Mouse (Mus musculus): Measurements from ENCODE around the gene Fancd2. TPM values are rescaled to one million over a fixed set of nuclear protein-coding genes. Genes with fewer than 3 reads are reported as not detected.

The Fancd2 gene
- total RNA-seq (2021) (under 1 TPM in 1 of 2 experiments, not detected in 1; 0.18 TPM), polyA plus RNA-seq (2012; rRNA removed) (0.29 and 0.61 TPM in 2 replicates)
- long read RNA-seq = 0 reads

DNA sequence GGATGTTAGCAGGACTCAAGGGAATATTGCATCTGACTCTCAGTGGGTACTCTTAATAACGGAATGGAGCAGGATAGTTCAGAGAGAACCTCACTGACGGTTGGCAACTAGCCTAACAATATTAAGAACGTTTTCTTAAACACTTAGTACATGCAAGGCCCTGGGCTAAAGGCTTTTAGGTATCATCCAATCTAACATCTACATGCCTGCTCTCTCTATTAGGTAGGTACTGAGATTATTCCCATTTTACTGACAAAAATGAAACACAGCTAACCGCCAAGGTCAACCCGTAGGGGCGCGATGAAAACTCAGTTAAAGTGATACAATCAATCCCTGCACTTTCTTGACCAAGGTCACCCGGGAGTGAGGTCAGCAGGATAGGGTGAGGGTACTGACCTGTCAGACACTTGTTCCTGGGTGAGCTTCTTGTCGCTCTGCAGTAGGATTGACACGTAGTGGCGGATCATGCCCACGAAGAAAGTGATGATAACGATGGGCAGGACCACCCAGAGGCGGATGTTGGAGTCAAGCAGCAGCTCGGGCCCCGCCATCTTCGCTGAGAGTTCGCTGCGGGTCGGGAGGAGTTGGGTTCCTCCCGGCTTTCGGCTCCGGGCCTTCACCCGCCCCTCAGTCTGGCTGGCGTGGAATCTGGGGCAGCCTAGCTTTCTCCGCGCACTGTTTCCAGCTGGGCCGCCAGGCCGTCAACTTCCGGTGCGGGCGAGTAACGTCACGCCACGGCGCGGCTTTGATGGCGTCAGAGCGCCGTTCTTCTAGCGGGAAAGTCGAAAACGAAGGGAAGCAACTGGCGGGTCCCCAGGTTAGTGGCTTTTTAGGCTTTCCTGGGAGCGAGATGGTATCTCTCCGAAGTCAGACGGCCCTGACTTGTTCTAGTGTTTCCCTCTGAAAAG is at the start of gene Fancd2, which contains the start of gene Emc3:
Gene Fancd2 (plus strand): TSS at position 751 of the 908 bp plus-strand sequence.
Gene Emc3 (minus strand): TSS at position 721 of the 908 bp plus-strand sequence.
- peaks cover 3% of the 10 kb centered on the region; the same call in 1 of the 2 replicates for H3K79me2 ChIP-seq (replicated peaks; ENCODE audit: control insufficient read depth, insufficient read depth, low read length)
- H3K4me1 ChIP-seq (ENCODE audit: control insufficient read depth, insufficient read depth, low read length) = peaks cover 5% of the 10 kb centered on the region
- H3K27me3 ChIP-seq (ENCODE audit: control insufficient read depth, insufficient read depth, low read length) = no peaks in the 10 kb centered on the region
- peak; percentile 91 to 98 for DNase-seq
- TF ChIP-seq POLR2A (IDR thresholded peaks at IDR 0.05; ENCODE audit: insufficient read depth, low read depth, low read length) = peak; percentile 59
- TF ChIP-seq CTCF (IDR thresholded peaks at IDR 0.05) = no peak
- TF ChIP-seq EP300 (IDR thresholded peaks at IDR 0.05; ENCODE audit: insufficient read depth, low read depth, low read length) = 0 out of 2 replicates have a peak, but pooled peaks have one; percentile 46
- H3K27ac ChIP-seq = peak within 1 kb of the TSS; percentile 83
- H3K36me3 ChIP-seq (ENCODE audit: control insufficient read depth, insufficient read depth, low read length) = no peaks in the 10 kb centered on the region; the same call in 1 of the 2 replicates
- peak within 1 kb of the TSS; percentile 99 for H3K4me3 ChIP-seq
- peak within 1 kb of the TSS; percentile 55 for H3K9ac ChIP-seq (ENCODE audit: low read depth, low read length)
- WGBS = 1% methylated on average over 47 of the region's 47 CpGs
- intact Hi-C loops (cut with DNase I) = loop anchor here (2.0 to 5.0 kb wide), 4 partner anchors 48 to 166 kb away; partner anchors contain the start of genes Brk1, Creld1, Fancd2os and Tatdn2

DNA sequence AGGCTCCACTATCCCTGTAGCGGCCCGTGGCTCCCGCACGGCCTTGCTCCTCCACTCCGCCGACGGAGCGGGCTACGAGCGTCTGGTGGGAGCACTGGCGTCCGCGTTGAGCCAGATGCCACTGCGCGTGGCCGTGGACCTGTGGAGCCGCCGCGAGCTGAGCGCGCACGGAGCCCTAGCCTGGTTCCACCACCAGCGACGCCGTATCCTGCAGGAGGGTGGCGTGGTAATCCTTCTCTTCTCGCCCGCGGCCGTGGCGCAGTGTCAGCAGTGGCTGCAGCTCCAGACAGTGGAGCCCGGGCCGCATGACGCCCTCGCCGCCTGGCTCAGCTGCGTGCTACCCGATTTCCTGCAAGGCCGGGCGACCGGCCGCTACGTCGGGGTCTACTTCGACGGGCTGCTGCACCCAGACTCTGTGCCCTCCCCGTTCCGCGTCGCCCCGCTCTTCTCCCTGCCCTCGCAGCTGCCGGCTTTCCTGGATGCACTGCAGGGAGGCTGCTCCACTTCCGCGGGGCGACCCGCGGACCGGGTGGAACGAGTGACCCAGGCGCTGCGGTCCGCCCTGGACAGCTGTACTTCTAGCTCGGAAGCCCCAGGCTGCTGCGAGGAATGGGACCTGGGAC is 48.9 kb upstream of the Fancd2 start:
- TF ChIP-seq POLR2A (IDR thresholded peaks at IDR 0.05; ENCODE audit: insufficient read depth, low read depth, low read length) = no peak
- no peak for TF ChIP-seq EP300 (IDR thresholded peaks at IDR 0.05; ENCODE audit: insufficient read depth, low read depth, low read length)
- TF ChIP-seq CTCF (IDR thresholded peaks at IDR 0.05) = no peak
- intact Hi-C loops (cut with DNase I) = loop anchor here (1.0 to 5.0 kb wide), 4 partner anchors 40 to 215 kb away; partner anchors contain the start of genes Brk1, Emc3, Fancd2 and Jagn1
- Histone ChIP-seq H3K79me2 (replicated peaks; ENCODE audit: control insufficient read depth, insufficient read depth, low read length) (no peaks in the 10 kb centered on the region), H3K36me3 (ENCODE audit: control insufficient read depth, insufficient read depth, low read length) (no peaks in the 10 kb centered on the region), H3K4me1 (ENCODE audit: control insufficient read depth, insufficient read depth, low read length) (peaks cover 3% of the 10 kb centered on the region), H3K27ac (peak overlapping the region; percentile 88), H3K4me3 (peak overlapping the region; percentile 62), H3K9ac (ENCODE audit: low read depth, low read length) (peak overlapping the region; percentile 41), H3K27me3 (ENCODE audit: control insufficient read depth, insufficient read depth, low read length) (no peaks in the 10 kb centered on the region)
- WGBS = 3% methylated on average over 65 of the region's 65 CpGs
- peak; percentile 61 to 62 for DNase-seq

DNA sequence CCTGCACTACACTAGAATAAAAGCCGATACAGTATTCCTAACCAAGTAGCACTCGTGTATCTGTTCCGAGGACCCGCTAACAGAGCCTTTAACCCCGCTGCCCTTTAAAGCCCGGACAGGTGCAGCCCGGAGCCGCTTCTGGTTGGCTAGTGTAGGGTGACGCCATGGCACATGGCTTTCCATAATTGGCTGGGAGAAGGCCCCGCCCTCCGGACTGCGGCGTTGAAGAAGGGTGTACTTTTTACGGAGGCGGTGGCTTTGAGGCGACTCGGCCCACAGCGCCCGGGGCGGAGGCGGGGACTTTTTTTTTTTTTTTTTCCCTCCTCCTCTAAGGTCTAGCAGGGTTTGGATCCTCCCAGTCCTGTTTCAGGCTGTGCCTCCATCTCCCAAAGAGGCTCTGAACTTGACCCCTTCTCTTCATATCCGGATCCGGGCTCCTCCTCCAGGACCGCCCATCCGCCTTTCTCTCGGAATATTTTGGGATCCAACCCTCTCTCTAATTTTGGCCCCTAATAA is 48.3 kb upstream of the Fancd2 start, which contains the start of gene Creld1:
Gene Creld1 (plus strand): TSS at position 198 of the 516 bp plus-strand sequence.
- TF ChIP-seq POLR2A (IDR thresholded peaks at IDR 0.05; ENCODE audit: insufficient read depth, low read depth, low read length) (peak; percentile 81), CTCF (IDR thresholded peaks at IDR 0.05) (no peak)
- Histone ChIP-seq H3K4me3 (peak within 1 kb of the TSS; percentile 62), H3K9ac (ENCODE audit: low read depth, low read length) (peak within 1 kb of the TSS; percentile 46), H3K36me3 (ENCODE audit: control insufficient read depth, insufficient read depth, low read length) (no peaks in the 10 kb centered on the region), H3K27ac (peak within 1 kb of the TSS; percentile 88), H3K79me2 (replicated peaks; ENCODE audit: control insufficient read depth, insufficient read depth, low read length) (no peaks in the 10 kb centered on the region), H3K4me1 (ENCODE audit: control insufficient read depth, insufficient read depth, low read length) (peaks cover 3% of the 10 kb centered on the region), H3K27me3 (ENCODE audit: control insufficient read depth, insufficient read depth, low read length) (no peaks in the 10 kb centered on the region)
- intact Hi-C loops (cut with DNase I) = loop anchor here (1.0 to 5.0 kb wide), 4 partner anchors 41 to 214 kb away; partner anchors contain the start of genes Brk1, Emc3, Fancd2 and Jagn1
- under 1% methylated on average over 26 of the region's 26 CpGs for WGBS
- DNase-seq = peak; percentile 91 to 97

DNA sequence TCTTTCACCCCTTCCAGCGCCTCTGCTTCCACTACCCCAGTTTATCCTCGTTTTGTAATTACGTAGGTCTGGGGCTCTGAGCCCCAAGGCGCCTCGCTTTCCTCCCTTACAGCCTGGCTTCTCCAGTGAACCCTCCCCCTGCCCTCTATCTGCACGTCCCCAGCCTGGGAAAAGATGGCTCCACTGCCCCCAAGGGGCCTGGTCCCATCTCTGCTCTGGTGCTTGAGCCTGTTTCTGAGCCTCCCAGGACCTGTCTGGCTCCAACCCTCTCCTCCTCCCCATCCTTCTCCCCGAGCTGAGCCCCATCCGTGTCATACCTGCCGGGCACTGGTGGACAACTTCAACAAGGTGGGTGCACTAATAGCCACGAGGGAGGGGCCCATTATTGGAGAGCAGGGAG is 47.8 kb upstream of the Fancd2 start:
- intact Hi-C loops (cut with DNase I) = loop anchor here (1.0 to 5.0 kb wide), 4 partner anchors 41 to 214 kb away; partner anchors contain the start of genes Brk1, Emc3, Fancd2 and Jagn1
- TF ChIP-seq EP300 (IDR thresholded peaks at IDR 0.05; ENCODE audit: insufficient read depth, low read depth, low read length) (no peak), POLR2A (IDR thresholded peaks at IDR 0.05; ENCODE audit: insufficient read depth, low read depth, low read length) (no peak), CTCF (IDR thresholded peaks at IDR 0.05) (no peak)
- peak in 1 of 2 experiments; percentile 52 for DNase-seq
- H3K27ac ChIP-seq = peak overlapping the region; percentile 88
- H3K36me3 ChIP-seq (ENCODE audit: control insufficient read depth, insufficient read depth, low read length) = no peaks in the 10 kb centered on the region
- H3K79me2 ChIP-seq (replicated peaks; ENCODE audit: control insufficient read depth, insufficient read depth, low read length) = no peaks in the 10 kb centered on the region
- 10% methylated on average over 10 of the region's 10 CpGs for WGBS
- H3K4me1 ChIP-seq (ENCODE audit: control insufficient read depth, insufficient read depth, low read length) = peaks cover 3% of the 10 kb centered on the region
- H3K9ac ChIP-seq (ENCODE audit: low read depth, low read length) = peak overlapping the region; percentile 46
- H3K27me3 ChIP-seq (ENCODE audit: control insufficient read depth, insufficient read depth, low read length) = no peaks in the 10 kb centered on the region
- peak overlapping the region; percentile 62 for H3K4me3 ChIP-seq

DNA sequence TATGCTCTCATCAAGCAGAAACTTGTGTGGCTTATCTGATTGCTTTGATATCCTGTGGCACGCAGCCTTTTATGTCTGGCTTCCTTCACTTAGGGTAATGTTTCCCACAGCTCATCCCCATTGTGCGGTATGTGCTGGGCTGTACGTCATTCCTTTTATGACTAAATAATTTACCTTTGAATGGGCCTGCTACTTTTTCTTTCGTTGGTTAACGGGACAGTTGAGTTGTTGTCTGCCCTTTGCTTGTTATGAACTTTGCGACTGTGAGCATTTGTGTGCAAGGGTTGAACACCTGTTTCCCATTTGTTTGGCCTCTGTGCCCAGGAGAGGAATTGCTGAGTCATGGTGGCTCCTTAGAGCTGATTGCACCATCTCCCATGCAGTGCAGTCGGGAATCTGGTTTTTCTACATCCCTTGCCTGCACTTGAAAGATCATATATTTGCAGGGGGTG is 44.3 kb upstream of the Fancd2 start:
- DNase-seq = no peak
- no peaks in the 10 kb centered on the region for H3K36me3 ChIP-seq (ENCODE audit: control insufficient read depth, insufficient read depth, low read length)
- H3K9ac ChIP-seq (ENCODE audit: low read depth, low read length) = no peak overlapping the region
- TF ChIP-seq EP300 (IDR thresholded peaks at IDR 0.05; ENCODE audit: insufficient read depth, low read depth, low read length) (no peak), CTCF (IDR thresholded peaks at IDR 0.05) (no peak), POLR2A (IDR thresholded peaks at IDR 0.05; ENCODE audit: insufficient read depth, low read depth, low read length) (no peak)
- H3K4me1 ChIP-seq (ENCODE audit: control insufficient read depth, insufficient read depth, low read length) = peaks cover 3% of the 10 kb centered on the region
- no peak overlapping the region for H3K4me3 ChIP-seq
- intact Hi-C loops (cut with DNase I) = no loop called here
- 60% methylated on average over 7 of the region's 7 CpGs for WGBS
- H3K27ac ChIP-seq = no peak overlapping the region
- H3K79me2 ChIP-seq (replicated peaks; ENCODE audit: control insufficient read depth, insufficient read depth, low read length) = no peaks in the 10 kb centered on the region
- H3K27me3 ChIP-seq (ENCODE audit: control insufficient read depth, insufficient read depth, low read length) = no peaks in the 10 kb centered on the region
